In genomic region chr2:14774375-14774774, GRCm38 (mm10) we compare ENCODE assay signal across 20 mouse cellular contexts.
DNase-seq lines count a peak whose midpoint lies in the region; ATAC-seq and TF ChIP-seq lines count a peak whose summit lies in the region.
"Had no signal": no experiment of that assay in that cellular context is flagged by ENCODE, and none has a peak within 500 bp of the region (broad histone marks: within the 10 kb centered on the region; RNA-seq: fewer than 3 reads in every experiment).

No protein-coding gene starts in this region.

- no peak for TF ChIP-seq CTCF in forebrain, postnatal 0 days (IDR thresholded peaks at IDR 0.05; ENCODE audit: low read depth)

- H3K36me3 ChIP-seq in forebrain, postnatal 0 days (ENCODE audit: insufficient read depth): no peaks in the 10 kb centered on the region
- no peaks in the 10 kb centered on the region for H3K36me3 ChIP-seq in forebrain, embryonic 10.5 days (replicated peaks)
- H3K36me3 ChIP-seq in hindbrain, embryonic 16.5 days (ENCODE audit: control insufficient read depth, insufficient read depth, low read length): no peaks in the 10 kb centered on the region
- H3K36me3 ChIP-seq in hindbrain, embryonic 11.5 days (ENCODE audit: control insufficient read depth, insufficient read depth, low read length): no peaks in the 10 kb centered on the region
- H3K36me3 ChIP-seq in midbrain, embryonic 14.5 days (ENCODE audit: control insufficient read depth, insufficient read depth, low read length): no peaks in the 10 kb centered on the region
- no peaks in the 10 kb centered on the region for H3K36me3 ChIP-seq in midbrain, embryonic 10.5 days
- no peaks in the 10 kb centered on the region for H3K36me3 ChIP-seq in neural tube, embryonic 14.5 days (ENCODE audit: control insufficient read depth, insufficient read depth, low read length)
- H3K36me3 ChIP-seq: embryonic facial prominence, embryonic 12.5 days; forebrain, embryonic 12.5 days; heart, embryonic 13.5 days had no signal

- no peaks in the 10 kb centered on the region for H3K4me1 ChIP-seq in forebrain, postnatal 0 days (ENCODE audit: insufficient read depth)
- H3K4me1 ChIP-seq in forebrain, embryonic 10.5 days: no peaks in the 10 kb centered on the region
- H3K4me1 ChIP-seq in hindbrain, embryonic 16.5 days (ENCODE audit: control insufficient read depth, insufficient read depth, low read depth, low read length): no peaks in the 10 kb centered on the region
- no peaks in the 10 kb centered on the region for H3K4me1 ChIP-seq in hindbrain, embryonic 11.5 days (replicated peaks; ENCODE audit: control insufficient read depth, insufficient read depth, low read length)
- H3K4me1 ChIP-seq in midbrain, embryonic 14.5 days (ENCODE audit: control insufficient read depth, insufficient read depth, low read length): peaks cover 5% of the 10 kb centered on the region; the same call in 1 of the 2 replicates
- H3K4me1 ChIP-seq in midbrain, embryonic 10.5 days: no peaks in the 10 kb centered on the region
- no peaks in the 10 kb centered on the region for H3K4me1 ChIP-seq in neural tube, embryonic 14.5 days (ENCODE audit: control insufficient read depth, insufficient read depth, low read length)
- H3K4me1 ChIP-seq: embryonic facial prominence, embryonic 12.5 days; forebrain, embryonic 12.5 days had no signal

- H3K27ac ChIP-seq in forebrain, postnatal 0 days (ENCODE audit: low read depth, low read length): no peak overlapping the region; the same call in 1 of the 2 replicates
- no peak overlapping the region for H3K27ac ChIP-seq in forebrain, embryonic 10.5 days
- 0 out of 2 replicates have a peak overlapping the region, but pooled peaks have one; percentile 12 for H3K27ac ChIP-seq in hindbrain, embryonic 16.5 days (ENCODE audit: low read depth, low read length)
- no peak overlapping the region for H3K27ac ChIP-seq in hindbrain, embryonic 11.5 days (ENCODE audit: low read depth, low read length)
- H3K27ac ChIP-seq in midbrain, embryonic 14.5 days (replicated peaks; ENCODE audit: low read depth, low read length): peak overlapping the region; percentile 61
- no peak overlapping the region for H3K27ac ChIP-seq in midbrain, embryonic 10.5 days (replicated peaks)
- H3K27ac ChIP-seq in neural tube, embryonic 14.5 days (ENCODE audit: low read depth, low read length): no peak overlapping the region
- H3K27ac ChIP-seq: embryonic facial prominence, embryonic 12.5 days; forebrain, embryonic 12.5 days; gastrocnemius, adult 2 months; heart, embryonic 13.5 days had no signal

- no peak overlapping the region for H3K9ac ChIP-seq in forebrain, postnatal 0 days
- H3K9ac ChIP-seq in hindbrain, embryonic 16.5 days (ENCODE audit: low read depth, low read length): no peak overlapping the region
- H3K9ac ChIP-seq in hindbrain, embryonic 11.5 days (ENCODE audit: low read depth, low read length): no peak overlapping the region
- no peak overlapping the region for H3K9ac ChIP-seq in midbrain, embryonic 14.5 days (replicated peaks; ENCODE audit: low read length)
- no peak overlapping the region for H3K9ac ChIP-seq in neural tube, embryonic 14.5 days (replicated peaks; ENCODE audit: low read depth, low read length)
- H3K9ac ChIP-seq: embryonic facial prominence, embryonic 12.5 days; forebrain, embryonic 12.5 days; heart, embryonic 13.5 days had no signal

- H3K27me3 ChIP-seq in forebrain, postnatal 0 days (ENCODE audit: insufficient read depth, low read length): no peaks in the 10 kb centered on the region
- H3K27me3 ChIP-seq in forebrain, embryonic 10.5 days (ENCODE audit: poor library complexity, severe bottlenecking): no peaks in the 10 kb centered on the region
- no peaks in the 10 kb centered on the region for H3K27me3 ChIP-seq in hindbrain, embryonic 16.5 days (replicated peaks; ENCODE audit: control insufficient read depth, insufficient read depth, low read length)
- H3K27me3 ChIP-seq in hindbrain, embryonic 11.5 days (ENCODE audit: control insufficient read depth, insufficient read depth, low read length): no peaks in the 10 kb centered on the region
- no peaks in the 10 kb centered on the region for H3K27me3 ChIP-seq in midbrain, embryonic 14.5 days (ENCODE audit: control insufficient read depth, insufficient read depth, low read length)
- no peaks in the 10 kb centered on the region for H3K27me3 ChIP-seq in midbrain, embryonic 10.5 days (ENCODE audit: low read depth, poor library complexity, severe bottlenecking)
- H3K27me3 ChIP-seq in neural tube, embryonic 14.5 days (ENCODE audit: control insufficient read depth, insufficient read depth, low read length): no peaks in the 10 kb centered on the region
- H3K27me3 ChIP-seq: embryonic facial prominence, embryonic 12.5 days; forebrain, embryonic 12.5 days; heart, embryonic 13.5 days had no signal

- 76% methylated on average over 1 of the region's 1 CpGs for WGBS in forebrain, postnatal 0 days
- WGBS in forebrain, embryonic 10.5 days: 82% methylated on average over 1 of the region's 1 CpGs
- WGBS in hindbrain, embryonic 16.5 days: 46% methylated on average over 1 of the region's 1 CpGs
- WGBS in hindbrain, embryonic 11.5 days: 67% methylated on average over 1 of the region's 1 CpGs
- 64% methylated on average over 1 of the region's 1 CpGs for WGBS in midbrain, embryonic 14.5 days
- 87% methylated on average over 1 of the region's 1 CpGs for WGBS in midbrain, embryonic 10.5 days
- WGBS in neural tube, embryonic 14.5 days: 57% methylated on average over 1 of the region's 1 CpGs

- H3K4me2 ChIP-seq in forebrain, postnatal 0 days (ENCODE audit: low read depth): no peak overlapping the region
- no peak overlapping the region for H3K4me2 ChIP-seq in hindbrain, embryonic 16.5 days (ENCODE audit: low read length)
- H3K4me2 ChIP-seq in hindbrain, embryonic 11.5 days (replicated peaks; ENCODE audit: low read depth, low read length): no peak overlapping the region
- no peak overlapping the region for H3K4me2 ChIP-seq in midbrain, embryonic 14.5 days (ENCODE audit: low read length)
- no peak overlapping the region for H3K4me2 ChIP-seq in neural tube, embryonic 14.5 days (ENCODE audit: low read depth, low read length)
- H3K4me2 ChIP-seq: embryonic facial prominence, embryonic 12.5 days; forebrain, embryonic 12.5 days; heart, embryonic 13.5 days had no signal

- H3K4me3 ChIP-seq in forebrain, postnatal 0 days (ENCODE audit: low read depth, low read length): no peak overlapping the region
- no peak overlapping the region for H3K4me3 ChIP-seq in forebrain, embryonic 10.5 days
- no peak overlapping the region for H3K4me3 ChIP-seq in hindbrain, embryonic 16.5 days (ENCODE audit: low read length)
- H3K4me3 ChIP-seq in hindbrain, embryonic 11.5 days (ENCODE audit: low read depth, low read length): no peak overlapping the region
- H3K4me3 ChIP-seq in midbrain, embryonic 14.5 days (replicated peaks; ENCODE audit: low read depth, low read length): no peak overlapping the region
- no peak overlapping the region for H3K4me3 ChIP-seq in midbrain, embryonic 10.5 days
- no peak overlapping the region for H3K4me3 ChIP-seq in neural tube, embryonic 14.5 days (ENCODE audit: low read depth, low read length)
- H3K4me3 ChIP-seq: embryonic facial prominence, embryonic 12.5 days; forebrain, embryonic 12.5 days; gastrocnemius, adult 2 months; heart, embryonic 13.5 days had no signal

- DNase-seq in forebrain, postnatal 0 days: peak; percentile 5
- DNase-seq in forebrain, embryonic 10.5 days (ENCODE audit: extremely low spot score, low spot score): no peak
- no peak for DNase-seq in hindbrain, embryonic 11.5 days (ENCODE audit: low spot score)
- no peak for DNase-seq in midbrain, embryonic 14.5 days
- DNase-seq in midbrain, embryonic 10.5 days (ENCODE audit: low spot score): no peak
- no peak for DNase-seq in cerebellum, adult 9-11 months
- DNase-seq: adrenal gland, postnatal 10 days; cerebellum, adult 11 months; cerebellum, adult 8-10 months; cerebellum, postnatal 25 days; gastrocnemius, adult 2 months; gastrocnemius, postnatal 25 days; heart, adult 11 months; heart, postnatal 36 days had no signal

- ATAC-seq in forebrain, postnatal 0 days: 0 out of 2 replicates have a peak, but pooled peaks have one; percentile 38
- ATAC-seq in hindbrain, embryonic 16.5 days: peak; percentile 40; the same call in 1 of the 2 replicates
- ATAC-seq in hindbrain, embryonic 11.5 days (ENCODE audit: low FRiP score): no peak
- no peak; the same call in 1 of the 2 replicates for ATAC-seq in midbrain, embryonic 14.5 days (ENCODE audit: low FRiP score, low TSS enrichment)
- 0 out of 2 replicates have a peak, but pooled peaks have one; percentile 7 for ATAC-seq in neural tube, embryonic 14.5 days (ENCODE audit: low read depth)
- ATAC-seq: intestine, postnatal 0 days had no signal

- no peaks in the 10 kb centered on the region for H3K9me3 ChIP-seq in forebrain, postnatal 0 days (ENCODE audit: low read length)
- H3K9me3 ChIP-seq in forebrain, embryonic 10.5 days: no peaks in the 10 kb centered on the region
- no peaks in the 10 kb centered on the region for H3K9me3 ChIP-seq in hindbrain, embryonic 16.5 days (ENCODE audit: control insufficient read depth, low read length)
- no peaks in the 10 kb centered on the region for H3K9me3 ChIP-seq in hindbrain, embryonic 11.5 days (ENCODE audit: control insufficient read depth, low read length)
- H3K9me3 ChIP-seq in midbrain, embryonic 14.5 days (ENCODE audit: control insufficient read depth, low read length): no peaks in the 10 kb centered on the region
- H3K9me3 ChIP-seq in midbrain, embryonic 10.5 days (replicated peaks): no peaks in the 10 kb centered on the region
- H3K9me3 ChIP-seq in neural tube, embryonic 14.5 days (ENCODE audit: control insufficient read depth, low read length): no peaks in the 10 kb centered on the region
- H3K9me3 ChIP-seq: embryonic facial prominence, embryonic 12.5 days; forebrain, embryonic 12.5 days; heart, embryonic 13.5 days had no signal

Comparison
In these comparisons a context has a peak if more than half of its experiments do, and no peak if none do; other contexts are left out.
1. ATAC-seq: peak in forebrain, postnatal 0 days (single experiment), hindbrain, embryonic 16.5 days (single experiment) and neural tube, embryonic 14.5 days (single experiment); none in hindbrain, embryonic 11.5 days (single experiment) and midbrain, embryonic 14.5 days (single experiment).
2. H3K27ac ChIP-seq: peak in hindbrain, embryonic 16.5 days (single experiment) and midbrain, embryonic 14.5 days (single experiment); none in forebrain, postnatal 0 days (single experiment), forebrain, embryonic 10.5 days (single experiment), hindbrain, embryonic 11.5 days (single experiment), midbrain, embryonic 10.5 days (single experiment) and neural tube, embryonic 14.5 days (single experiment).